Mouse (Mus musculus) gonadal fat pad, adult 2 months (tissue): ENCODE results near the gene Tcte1. TPM values are rescaled to one million over a fixed set of nuclear protein-coding genes. Genes with fewer than 3 reads are reported as not detected.

ENCODE experiments used
- DNase-seq: peaks from one replicate; pipeline ENCODE4 v3.0.0-alpha.2; 2012; ENCODE audit warnings: low read depth
- polyA plus RNA-seq: library from polyadenylated mRNA; depleted of rRNA; stranded (reverse); fragments of >200 nt; gene quantifications from 2 replicates; pipeline ENCODE4 v1.2.3, GENCODE M21; 2012

Tcte1 gene
- polyA plus RNA-seq, 1 experiment, result 1.8 TPM

- DNase-seq, result no peak
These were observed 8.0 kb upstream of the Tcte1 start for GRCm38 (mm10) chr17:45515204-45515726.

- DNase-seq, result no peak
These were observed 7.4 kb upstream of the Tcte1 start for GRCm38 (mm10) chr17:45515806-45516205.

- no peak for DNase-seq
These were observed 6.7 kb upstream of the Tcte1 start for GRCm38 (mm10) chr17:45516488-45516887.

GRCm38 (mm10) chr17:45517135-45517534, 6.1 kb upstream of the Tcte1 start:
- DNase-seq, result no peak

GRCm38 (mm10) chr17:45517549-45518215, 5.6 kb upstream of the Tcte1 start:
- no peak for DNase-seq

GRCm38 (mm10) chr17:45518766-45519475, 4.3 kb upstream of the Tcte1 start:
- no peak for DNase-seq

GRCm38 (mm10) chr17:45520136-45520535, 3.1 kb upstream of the Tcte1 start:
- no peak for DNase-seq

- no peak for DNase-seq
These were observed 1.7 kb downstream of the Tcte1 start for GRCm38 (mm10) chr17:45524961-45525360.

GRCm38 (mm10) chr17:45526571-45526970, 3.3 kb downstream of the Tcte1 start:
- DNase-seq, result no peak

GRCm38 (mm10) chr17:45530346-45530782, 7.1 kb downstream of the Tcte1 start:
- DNase-seq, result no peak

- no peak for DNase-seq
These were observed 9.7 kb downstream of the Tcte1 start for GRCm38 (mm10) chr17:45532896-45533295.

GRCm38 (mm10) chr17:45536264-45536663, 13.0 kb downstream of the Tcte1 start:
- DNase-seq, result no peak

- DNase-seq, result no peak
These were observed 15.2 kb downstream of the Tcte1 start for GRCm38 (mm10) chr17:45538394-45538793.

GRCm38 (mm10) chr17:45539664-45540063, 16.4 kb downstream of the Tcte1 start:
- no peak for DNase-seq

- no peak for DNase-seq
These were observed 18.9 kb downstream of the Tcte1 start for GRCm38 (mm10) chr17:45542129-45542528.

- DNase-seq, result no peak
These were observed 19.5 kb downstream of the Tcte1 start for GRCm38 (mm10) chr17:45542705-45543104.

- no peak for DNase-seq
These were observed 19.9 kb downstream of the Tcte1 start for GRCm38 (mm10) chr17:45543115-45543514.

- DNase-seq, result no peak
These were observed 21.0 kb downstream of the Tcte1 start for GRCm38 (mm10) chr17:45544001-45544872.

- DNase-seq, result no peak
These were observed 21.6 kb downstream of the Tcte1 start for GRCm38 (mm10) chr17:45544873-45545277.

- DNase-seq, result no peak
These were observed 22.2 kb downstream of the Tcte1 start for GRCm38 (mm10) chr17:45545278-45545961.

- DNase-seq, result no peak
These were observed 23.7 kb downstream of the Tcte1 start for GRCm38 (mm10) chr17:45546941-45547340.
